Mouse (Mus musculus) left cerebral cortex, adult 11 months (tissue): ENCODE data around the gene Gm20905.
"Not testable (repeated sequence)": the region's sequence is repeated elsewhere in the genome, so short reads cannot be mapped to it uniquely, and the experiment has no call there.

Experiments used
- DNase-seq: peaks from one replicate; pipeline ENCODE4 v3.0.0; 2022; ENCODE audit warnings: low spot score

Gm20905 gene

GRCm38 (mm10) chrY:37259503-37259902 lies at the start of gene Gm20905:
Gene Gm20905, minus strand, starts transcription at chrY:37259603.
- DNase-seq = not testable (repeated sequence)
